Mouse (Mus musculus): ENCODE measurements around the gene Smg8.

Smg8 gene

DNA sequence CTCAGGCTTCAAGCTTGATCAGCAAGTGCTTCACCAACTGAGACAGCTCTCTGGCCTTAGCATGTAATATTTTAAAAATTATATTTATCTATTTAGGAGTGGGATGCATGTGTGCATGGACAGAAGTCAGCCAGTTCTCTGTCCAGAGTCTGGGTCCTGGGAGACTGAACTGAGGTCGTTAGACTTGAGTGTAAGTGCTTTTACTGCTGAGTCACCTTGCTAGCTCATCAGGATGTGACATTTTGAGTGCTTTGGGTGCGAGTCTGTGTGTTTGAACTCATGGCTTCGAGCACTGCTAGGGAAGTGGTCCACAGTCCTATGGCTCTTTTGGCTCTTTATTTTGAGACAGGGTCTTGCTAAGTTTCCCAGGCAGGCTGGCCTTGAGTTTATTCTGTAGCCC lies 43.5 kb downstream of the Smg8 start:
- no peak for DNase-seq

DNA sequence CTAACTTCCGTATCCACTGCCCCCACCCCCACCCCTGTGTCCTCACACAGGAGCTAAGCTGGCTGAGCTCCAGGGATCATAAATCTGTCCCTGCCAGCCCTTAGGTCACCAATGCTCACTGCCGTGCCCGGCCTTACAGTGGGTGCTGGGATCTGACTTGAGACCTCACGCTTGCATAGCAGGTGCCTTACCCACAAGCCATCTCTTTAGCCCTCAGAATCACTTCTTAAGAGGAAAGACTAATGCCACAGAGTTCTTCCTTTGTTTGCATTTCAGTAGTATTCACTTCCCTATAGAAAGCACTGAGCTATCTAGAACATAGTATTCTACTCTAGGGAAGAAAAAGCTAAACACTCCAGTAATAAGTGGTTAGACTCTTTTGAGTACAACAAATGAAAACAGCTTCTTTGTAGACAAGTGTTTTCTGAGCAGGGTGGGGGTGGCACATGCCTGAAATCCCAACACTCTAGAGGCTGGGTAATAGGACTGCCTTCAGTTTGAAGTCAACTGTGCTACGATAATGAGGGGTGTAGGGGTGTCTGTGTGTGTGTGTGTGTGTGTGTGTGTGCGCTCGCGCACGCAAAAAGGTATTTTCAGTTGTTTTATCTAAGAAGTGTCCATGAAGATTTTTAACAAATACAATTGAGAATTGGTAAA lies 47.1 kb downstream of the Smg8 start:
- no peak for DNase-seq

DNA sequence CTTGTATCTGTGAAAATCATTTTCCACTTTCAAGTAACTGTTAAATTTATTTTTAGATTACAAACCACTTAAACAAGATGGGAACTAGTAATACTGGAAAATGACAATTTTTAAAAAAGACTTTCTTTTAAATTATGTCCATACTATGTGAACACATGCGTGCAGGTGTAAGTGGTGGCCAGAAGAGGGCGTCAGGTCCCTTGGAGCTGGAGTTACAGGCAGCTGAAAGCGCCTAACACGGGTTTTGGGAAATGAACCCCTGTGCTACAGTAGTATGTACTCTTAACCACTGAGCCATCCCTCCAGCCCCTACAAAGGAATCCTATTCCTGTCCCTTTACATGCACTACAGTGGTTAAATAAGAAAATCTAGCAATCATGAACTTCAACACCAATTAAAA lies 50.4 kb downstream of the Smg8 start:
- no peak for DNase-seq

DNA sequence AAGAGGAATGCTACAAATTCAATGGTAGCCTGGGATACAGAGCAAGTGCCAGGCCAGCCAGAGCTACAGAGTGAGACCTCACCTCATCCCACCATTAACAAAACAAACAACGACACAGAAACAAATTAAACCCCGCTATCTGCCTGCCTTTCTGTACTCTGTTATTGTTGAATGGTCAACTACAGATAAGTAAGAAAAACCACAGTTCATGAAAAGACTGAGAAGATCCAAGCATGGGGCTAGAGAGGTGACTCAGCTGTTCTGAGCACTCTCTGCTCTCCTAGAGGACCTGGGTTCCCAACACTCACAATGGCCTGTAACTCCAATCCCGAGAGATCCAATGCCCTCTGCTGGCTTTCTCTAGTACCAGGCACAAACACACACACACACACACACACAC lies 58.4 kb downstream of the Smg8 start:
- no peak for DNase-seq

Data from right cerebral cortex, adult 18-20 months (tissue).